Mouse (Mus musculus) ES-E14 (cell line): ENCODE results near the gene Irf1. TPM values are rescaled to one million over a fixed set of nuclear protein-coding genes. Genes with fewer than 3 reads are reported as not detected.

ENCODE experiments used
- DNase-seq: peaks from one replicate; pipeline ENCODE4 v3.0.0-alpha.2; 2013; ENCODE audit warnings: low read depth, low spot score
- H3K27ac ChIP-seq: 2 replicates; pipeline ENCODE4 v1.5.1; 2012; ENCODE audit warnings: low read depth, mild to moderate bottlenecking, low read length, moderate library complexity, mixed read lengths; ENCODE audit not compliant: poor library complexity, insufficient read depth, severe bottlenecking
- H3K36me3 ChIP-seq: 2 replicates; pipeline ENCODE4 v1.6.1; 2012; ENCODE audit warnings: mild to moderate bottlenecking, low read length, moderate library complexity, mixed read lengths; ENCODE audit not compliant: control insufficient read depth, poor library complexity, insufficient read depth, severe bottlenecking
- H3K4me1 ChIP-seq, 2 experiments: fragments of 150-350 bp in 1 of 2; sonication (generic) in 1 of 2; 2 replicates each; pipeline ENCODE4 v1.6.1; 2012; ENCODE audit warnings: low read length in 2 of 2, mild to moderate bottlenecking in 1 of 2, mixed read lengths in 1 of 2; ENCODE audit not compliant: control insufficient read depth in 2 of 2, insufficient read depth in 2 of 2, poor library complexity in 1 of 2
- H3K4me3 ChIP-seq, 2 experiments: fragments of 150-350 bp in 1 of 2; sonication (generic) in 1 of 2; 2 replicates each; pipeline ENCODE4 v1.5.1; 2012; ENCODE audit warnings: low read length in 2 of 2, low read depth in 1 of 2, mild to moderate bottlenecking in 1 of 2, mixed read lengths in 1 of 2; ENCODE audit not compliant: insufficient read depth in 1 of 2, poor library complexity in 1 of 2, severe bottlenecking in 1 of 2
- H3K9ac ChIP-seq: 2 replicates; pipeline ENCODE4 v1.6.1; 2012; ENCODE audit warnings: low read depth, mild to moderate bottlenecking, low read length, mixed read lengths; ENCODE audit not compliant: poor library complexity, insufficient read depth, severe bottlenecking
- H3K9me3 ChIP-seq: fragments of 150-350 bp; sonication (generic); 2 replicates; pipeline ENCODE4 v1.6.1; 2012; ENCODE audit warnings: low read depth, mild to moderate bottlenecking, low read length; ENCODE audit not compliant: control insufficient read depth, insufficient read depth
- CHD2 ChIP-seq: IDR thresholded peaks from 2 replicates; pipeline ENCODE4 v1.6.1; 2014; ENCODE audit warnings: mild to moderate bottlenecking, low read depth, low read length, inconsistent platforms
- HCFC1 ChIP-seq: IDR thresholded peaks from 2 replicates; pipeline ENCODE4 v1.6.1; 2012; ENCODE audit warnings: low read length, inconsistent platforms, borderline replicate concordance; ENCODE audit not compliant: insufficient read depth
- MAFK ChIP-seq: IDR thresholded peaks from 2 replicates; pipeline ENCODE4 v1.6.1; 2014; ENCODE audit warnings: mild to moderate bottlenecking, low read depth, low read length, inconsistent platforms; ENCODE audit not compliant: insufficient read depth
- ZC3H11A ChIP-seq: IDR thresholded peaks from 2 replicates; pipeline ENCODE4 v1.6.1; 2012; ENCODE audit warnings: low read depth, mild to moderate bottlenecking, inconsistent platforms, low read length, borderline replicate concordance
- ZNF384 ChIP-seq: IDR thresholded peaks from 2 replicates; pipeline ENCODE4 v1.6.1; 2012; ENCODE audit warnings: low read depth, low read length, inconsistent platforms
- in situ Hi-C, 2 experiments: fragments of 600-800 bp; cut with MboI; formaldehyde crosslinking; loops; one replicate each; pipeline ENCODE4 v1.15.1; 2025; ENCODE audit warnings: low sequenced_read_pairs in 2 of 2, inconsistent platforms in 1 of 2; ENCODE audit not compliant: unreplicated experiment in 2 of 2
- total RNA-seq: library from RNA; depleted of rRNA; stranded (reverse); fragments of 300-350 nt; gene quantifications from 2 replicates; pipeline ENCODE4 v1.2.3, GENCODE M21; 2012; rRNA removed

Irf1 gene
- total RNA-seq, 1 experiment: 28.0 TPM

DNA sequence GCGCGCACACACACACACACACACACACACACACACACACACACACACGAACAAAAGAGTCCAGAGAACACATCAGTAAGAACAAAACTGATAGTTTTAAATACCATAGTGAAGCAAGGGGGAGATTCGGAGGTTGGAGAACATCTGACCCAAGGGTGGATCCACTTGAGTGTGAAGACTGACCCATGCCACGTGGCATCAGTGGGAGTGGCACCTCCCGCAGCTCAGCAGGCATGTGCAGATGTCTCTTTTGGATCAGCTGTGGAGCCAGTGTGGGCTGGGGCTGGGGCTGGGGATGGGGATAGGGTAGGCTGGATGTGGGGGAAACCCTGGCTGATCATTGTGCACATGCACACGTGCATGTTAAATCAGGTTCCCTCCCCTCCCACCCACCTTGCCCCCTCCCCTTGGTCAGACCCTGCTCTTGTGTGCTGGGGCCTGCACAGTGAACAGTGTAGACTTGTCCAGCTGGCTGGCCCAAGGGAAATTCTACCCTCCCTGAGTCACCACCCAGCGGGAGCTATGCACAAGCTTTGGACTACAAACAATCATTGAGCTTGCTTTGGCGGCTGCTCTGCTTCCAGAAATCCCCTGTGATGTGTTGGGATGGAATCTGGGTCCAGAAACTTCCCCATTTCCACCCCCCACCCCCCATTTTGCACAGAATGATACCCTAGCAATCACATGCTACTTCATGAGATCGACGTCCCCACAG is 51.6 kb downstream of the Irf1 start:
- DNase-seq: no peak
- H3K4me1 ChIP-seq: peaks cover 0 to 4% of the 10 kb centered on the region in 2 experiments; a peak in 1 of 4 replicates
- TF ChIP-seq CHD2 (no peak), ZNF384 (no peak), ZC3H11A (no peak), HCFC1 (no peak), MAFK (no peak)
- H3K27ac ChIP-seq: no peak overlapping the region
- H3K4me3 ChIP-seq: no peak overlapping the region
- H3K36me3 ChIP-seq: no peaks in the 10 kb centered on the region
- H3K9ac ChIP-seq: no peak overlapping the region
- in situ Hi-C loops: no loop called here
- no peaks in the 10 kb centered on the region for H3K9me3 ChIP-seq

DNA sequence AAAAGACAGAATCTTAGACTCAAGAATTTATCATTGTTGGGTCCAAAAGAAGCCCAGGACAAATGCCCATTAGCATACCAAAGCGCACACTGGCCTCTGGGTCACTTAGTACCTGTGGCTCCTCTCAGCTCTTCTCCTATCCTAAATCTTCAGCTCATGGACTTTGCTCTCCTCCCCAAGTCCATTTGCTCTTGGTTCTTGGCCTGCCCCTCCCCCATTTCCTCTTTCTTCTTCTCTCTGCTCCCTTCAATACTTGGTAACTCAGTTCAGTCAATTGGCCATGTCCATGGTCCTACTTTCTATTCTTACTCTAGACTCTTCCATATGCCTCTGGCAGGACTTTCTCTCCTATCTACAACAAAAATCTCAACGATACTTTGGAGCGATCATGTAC is 52.1 kb downstream of the Irf1 start:
- H3K36me3 ChIP-seq: no peaks in the 10 kb centered on the region
- peaks cover 0 to 4% of the 10 kb centered on the region in 2 experiments; a peak in 1 of 4 replicates for H3K4me1 ChIP-seq
- no peak overlapping the region for H3K9ac ChIP-seq
- H3K27ac ChIP-seq: no peak overlapping the region
- TF ChIP-seq ZC3H11A (no peak), ZNF384 (no peak), MAFK (no peak), HCFC1 (no peak), CHD2 (no peak)
- no peak overlapping the region for H3K4me3 ChIP-seq
- no peaks in the 10 kb centered on the region for H3K9me3 ChIP-seq
- no peak for DNase-seq
- in situ Hi-C loops: no loop called here

- Histone ChIP-seq H3K27ac (no peak overlapping the region), H3K9me3 (no peaks in the 10 kb centered on the region), H3K9ac (no peak overlapping the region), H3K4me1 (peaks cover 0 to 2% of the 10 kb centered on the region in 2 experiments; a peak in 1 of 4 replicates), H3K36me3 (no peaks in the 10 kb centered on the region), H3K4me3 (no peak overlapping the region)
- in situ Hi-C loops: no loop called here
- no peak for TF ChIP-seq ZNF384
- no peak for TF ChIP-seq ZC3H11A
- no peak for TF ChIP-seq CHD2
- TF ChIP-seq MAFK: no peak
- no peak for TF ChIP-seq HCFC1
- no peak for DNase-seq
These were observed 55.6 kb downstream of the Irf1 start for GRCm38 (mm10) chr11:53825409-53825808.

Other genes with a start within 250 kb of the Irf1 start
- 10.7 and 11.1 TPM in 2 replicates for gene Kif3a, start 202.6 kb upstream of the Irf1 start, total RNA-seq
- gene Il4, start 151.3 kb upstream of the Irf1 start, total RNA-seq: not detected in 2 replicates
- not detected in 2 replicates for gene Il13, start 135.3 kb upstream of the Irf1 start, total RNA-seq
- gene Rad50, start 62.7 kb upstream of the Irf1 start, total RNA-seq: 30.9 and 32.0 TPM in 2 replicates
- gene Il5, start 49.2 kb upstream of the Irf1 start, total RNA-seq: not detected in 2 replicates
- gene Gm17334, start 3.2 kb downstream of the Irf1 start, total RNA-seq: 0.22 and 0.53 TPM in 2 replicates
- gene Gm12216, start 89.2 kb downstream of the Irf1 start, total RNA-seq: 0.27 TPM in 1 of 2 replicates, not detected in the other
- gene Slc22a5, start 121.6 kb downstream of the Irf1 start, total RNA-seq: 8.2 and 9.0 TPM in 2 replicates
- gene Slc22a21, start 210.3 kb downstream of the Irf1 start, total RNA-seq: 2.3 and 2.7 TPM in 2 replicates